Mouse (Mus musculus) CH12.LX (cell line): Measurements from ENCODE around the gene Runx3. TPM values are rescaled to one million over a fixed set of nuclear protein-coding genes. Genes with fewer than 3 reads are reported as not detected.

Experiments used
- DNase-seq: peaks from one replicate; pipeline ENCODE4 v3.0.0-alpha.2; 2013; ENCODE audit errors: extremely low read depth
- H3K27ac ChIP-seq: 2 replicates; pipeline ENCODE4 v1.5.1; 2012; ENCODE audit warnings: low read depth, mild to moderate bottlenecking, control low read depth, moderate library complexity; ENCODE audit not compliant: insufficient read depth
- H3K27me3 ChIP-seq: replicated peaks from 2 replicates; pipeline ENCODE3; 2012; ENCODE audit warnings: inconsistent platforms
- H3K36me3 ChIP-seq, 2 experiments: replicated peaks in 1 of 2; 2 replicates each; pipeline versions ENCODE3 to v1.6.1; 2012; ENCODE audit warnings: inconsistent platforms in 1 of 2, low read length in 1 of 2, mild to moderate bottlenecking in 1 of 2, mixed read lengths in 1 of 2, moderate library complexity in 1 of 2; ENCODE audit not compliant: control insufficient read depth in 1 of 2, insufficient read depth in 1 of 2
- H3K4me1 ChIP-seq, 2 experiments: 2 replicates each; pipeline ENCODE4 v1.6.1; 2012; ENCODE audit warnings: inconsistent platforms in 1 of 2, moderate library complexity in 1 of 2; ENCODE audit not compliant: insufficient read depth in 2 of 2, control insufficient read depth in 1 of 2
- H3K4me2 ChIP-seq: 2 replicates; pipeline ENCODE4 v1.6.1; 2012; ENCODE audit warnings: low read depth, mild to moderate bottlenecking, control low read depth; ENCODE audit not compliant: poor library complexity, insufficient read depth, severe bottlenecking
- H3K4me3 ChIP-seq, 3 experiments: fragments of 150-350 bp in 1 of 3; sonication (generic) in 1 of 3; replicated peaks in 1 of 3; 2 replicates each; pipeline versions ENCODE3 to v1.5.1; 2011 to 2012; ENCODE audit warnings: low read depth in 2 of 3, low read length in 2 of 3, mild to moderate bottlenecking in 2 of 3, moderate library complexity in 2 of 3, control low read depth in 1 of 3, improper control_type of control experiment in 1 of 3, inconsistent platforms in 1 of 3, mixed read lengths in 1 of 3; ENCODE audit not compliant: poor library complexity in 1 of 3
- H3K79me2 ChIP-seq: replicated peaks from 2 replicates; pipeline ENCODE4 v1.6.1; 2012; ENCODE audit warnings: mild to moderate bottlenecking, moderate library complexity; ENCODE audit not compliant: control insufficient read depth, poor library complexity, insufficient read depth, severe bottlenecking; ENCODE audit errors: extremely low read depth
- H3K9ac ChIP-seq: 2 replicates; pipeline ENCODE4 v1.6.1; 2012; ENCODE audit warnings: low read depth, mild to moderate bottlenecking, control low read depth, moderate library complexity; ENCODE audit not compliant: insufficient read depth
- H3K9me3 ChIP-seq: replicated peaks from 2 replicates; pipeline ENCODE3; 2012; ENCODE audit warnings: low read length, inconsistent platforms, mixed read lengths
- CHD2 ChIP-seq: IDR thresholded peaks from 2 replicates; pipeline ENCODE4 v1.6.1; 2011; ENCODE audit warnings: low read length, improper control_type of control experiment
- E2F4 ChIP-seq: IDR thresholded peaks from 2 replicates; pipeline ENCODE4 v1.6.1; 2011; ENCODE audit warnings: low read depth, low read length, improper control_type of control experiment; ENCODE audit not compliant: insufficient replicate concordance
- EP300 ChIP-seq: IDR thresholded peaks from 2 replicates; pipeline ENCODE4 v1.6.1; 2011; ENCODE audit warnings: low read length, improper control_type of control experiment
- ETS1 ChIP-seq: conservative IDR thresholded peaks from 2 replicates; pipeline ENCODE4 v1.6.1; 2012; ENCODE audit warnings: low read depth, mild to moderate bottlenecking, inconsistent platforms, low read length, improper control_type of control experiment, moderate library complexity
- HCFC1 ChIP-seq: IDR thresholded peaks from 2 replicates; pipeline ENCODE4 v1.6.1; 2012; ENCODE audit warnings: low read depth, mild to moderate bottlenecking, inconsistent platforms, low read length, improper control_type of control experiment
- IRF4 ChIP-seq: IDR thresholded peaks from 2 replicates; pipeline ENCODE4 v1.6.1; 2014; ENCODE audit warnings: low read depth, mild to moderate bottlenecking, inconsistent platforms, low read length, improper control_type of control experiment
- MAFK ChIP-seq: IDR thresholded peaks from 2 replicates; pipeline ENCODE4 v1.6.1; 2011; ENCODE audit warnings: low read length, improper control_type of control experiment; ENCODE audit not compliant: insufficient replicate concordance
- MAX ChIP-seq: IDR thresholded peaks from 2 replicates; pipeline ENCODE4 v1.6.1; 2011; ENCODE audit warnings: low read length, improper control_type of control experiment
- MAZ ChIP-seq: IDR thresholded peaks from 2 replicates; pipeline ENCODE4 v1.6.1; 2012; ENCODE audit warnings: low read depth, mild to moderate bottlenecking, inconsistent platforms, low read length, improper control_type of control experiment, moderate library complexity
- MEF2A ChIP-seq: IDR thresholded peaks from 2 replicates; pipeline ENCODE4 v1.6.1; 2014; ENCODE audit warnings: low read depth, mild to moderate bottlenecking, inconsistent platforms, low read length, improper control_type of control experiment, borderline replicate concordance
- MXI1 ChIP-seq: IDR thresholded peaks from 2 replicates; pipeline ENCODE4 v1.6.1; 2011; ENCODE audit warnings: mild to moderate bottlenecking, low read depth, low read length, improper control_type of control experiment
- NELFE ChIP-seq: IDR thresholded peaks from 2 replicates; pipeline ENCODE4 v1.6.1; 2011; ENCODE audit warnings: low read depth, low read length, improper control_type of control experiment
- POLR2A ChIP-seq: IDR thresholded peaks from 2 replicates; pipeline ENCODE4 v1.6.1; 2011; ENCODE audit warnings: low read depth, mild to moderate bottlenecking, improper control_type of control experiment, low read length
- SIN3A ChIP-seq: IDR thresholded peaks from 2 replicates; pipeline ENCODE4 v1.6.1; 2012; ENCODE audit warnings: low read length, improper control_type of control experiment, inconsistent platforms
- SMC3 ChIP-seq: IDR thresholded peaks from 2 replicates; pipeline ENCODE4 v1.6.1; 2011; ENCODE audit warnings: low read depth, low read length, improper control_type of control experiment
- TBP ChIP-seq: conservative IDR thresholded peaks from 2 replicates; pipeline ENCODE4 v1.6.1; 2011; ENCODE audit warnings: low read depth, low read length, improper control_type of control experiment
- TCF12 ChIP-seq: IDR thresholded peaks from 2 replicates; pipeline ENCODE4 v1.6.1; 2014; ENCODE audit warnings: low read depth, mild to moderate bottlenecking, inconsistent platforms, low read length, improper control_type of control experiment
- USF1 ChIP-seq: IDR thresholded peaks from 2 replicates; pipeline ENCODE4 v1.6.1; 2014; ENCODE audit warnings: low read depth, mild to moderate bottlenecking, inconsistent platforms, low read length, improper control_type of control experiment
- ZKSCAN1 ChIP-seq: IDR thresholded peaks from 2 replicates; pipeline ENCODE4 v1.6.1; 2012; ENCODE audit warnings: low read depth, inconsistent platforms, low read length, improper control_type of control experiment, borderline replicate concordance
- ZMIZ1 ChIP-seq: IDR thresholded peaks from 2 replicates; pipeline ENCODE4 v1.6.1; 2012; ENCODE audit warnings: low read depth, mild to moderate bottlenecking, inconsistent platforms, low read length, improper control_type of control experiment
- dilution Hi-C: fragments of 300-500 bp; cut with MboI; formaldehyde crosslinking; loops from 2 replicates; pipeline ENCODE4 v1.14.3; 2020; ENCODE audit warnings: low sequenced_read_pairs; ENCODE audit not compliant: extremely low pct_unique_long_range_greater_than_20kb, extremely low pct_ligation_motif_present
- in situ Hi-C: fragments of 300-500 bp; cut with MboI; formaldehyde crosslinking; loops from 3 replicates; pipeline ENCODE4 v1.14.3; 2019; ENCODE audit warnings: low sequenced_read_pairs, low pct_ligation_motif_present, low pct_unique_long_range_greater_than_20kb, mixed read lengths
- polyA plus RNA-seq: library from polyadenylated mRNA; unstranded; fragments of >175 nt; gene quantifications from 2 replicates; pipeline ENCODE4 v1.2.1, GENCODE M21; 2012; ENCODE audit warnings: low read depth; ENCODE audit not compliant: insufficient read length
- total RNA-seq, 2 experiments: library from RNA; depleted of rRNA; stranded (reverse); fragments of 300-350 nt in 1 of 2; fragments of >200 nt in 1 of 2; gene quantifications; 2 replicates each; pipeline ENCODE4 v1.2.3; 2012 to 2014

The Runx3 gene
- total and polyA plus RNA-seq, 3 experiments, result 5.0 to 61.1 (median 19.7) TPM

- in situ Hi-C loops (no loop called here), dilution Hi-C loops (no loop called here)
- DNase-seq, result no peak
- Histone ChIP-seq H3K27ac (no peak overlapping the region), H3K9ac (no peak overlapping the region), H3K27me3 (no peaks in the 10 kb centered on the region), H3K36me3 (peaks cover 0 to 22% of the 10 kb centered on the region in 2 experiments), H3K4me2 (no peak overlapping the region), H3K9me3 (no peaks in the 10 kb centered on the region), H3K79me2 (peaks cover 8% of the 10 kb centered on the region; the same call in 1 of the 2 replicates), H3K4me1 (peaks cover 49 to 97% of the 10 kb centered on the region in 2 experiments), H3K4me3 (no peak overlapping the region)
- TF ChIP-seq ZKSCAN1 (no peak), SIN3A (no peak), MXI1 (no peak), MEF2A (no peak), MAZ (no peak), TBP (no peak), CHD2 (no peak), MAFK (no peak), TCF12 (no peak), HCFC1 (no peak), EP300 (no peak), E2F4 (no peak)
Measured at GRCm38 (mm10) chr4:135132797-135133196, 12.3 kb downstream of the Runx3 start.

GRCm38 (mm10) chr4:135133711-135134110, 13.3 kb downstream of the Runx3 start:
- TF ChIP-seq IRF4 (peak; percentile 50; the same call in 1 of the 2 replicates), USF1 (no peak), TCF12 (peak; percentile 53; the same call in 1 of the 2 replicates), NELFE (peak; percentile 53; the same call in 1 of the 2 replicates), MEF2A (peak; percentile 16; the same call in 1 of the 2 replicates), ETS1 (0 out of 2 replicates have a peak, but pooled peaks have one; percentile 25), MAX (no peak), ZMIZ1 (peak; percentile 77), SMC3 (no peak), TBP (peak; percentile 94), POLR2A (peak; percentile 72), EP300 (peak; percentile 32; the same call in 1 of the 2 replicates)
- dilution Hi-C loops, result no loop called here
- peak overlapping the region; percentile 45 for H3K4me2 ChIP-seq
- 0 out of 2 replicates have a peak overlapping the region, but pooled peaks have one; percentile 35 for H3K9ac ChIP-seq
- H3K36me3 ChIP-seq, result peaks cover 0 to 23% of the 10 kb centered on the region in 2 experiments
- H3K9me3 ChIP-seq, result no peaks in the 10 kb centered on the region
- peak; percentile 74 for DNase-seq
- peaks cover 5% of the 10 kb centered on the region; the same call in 1 of the 2 replicates for H3K79me2 ChIP-seq
- H3K4me1 ChIP-seq, result peaks cover 54 to 97% of the 10 kb centered on the region in 2 experiments
- in situ Hi-C loops, result no loop called here
- H3K27ac ChIP-seq, result peak overlapping the region; percentile 98; the same call in 1 of the 2 replicates
- peak overlapping the region in 2 of 3 experiments; percentile 14 to 20 for H3K4me3 ChIP-seq
- H3K27me3 ChIP-seq, result no peaks in the 10 kb centered on the region
